In genomic region chr13:94066626-94067275, GRCm38 (mm10) we compare ENCODE assay signal across 22 mouse cellular contexts.
"Had no signal": no experiment of that assay in that cellular context is flagged by ENCODE, and none has a peak within 500 bp of the region (broad histone marks: within the 10 kb centered on the region; RNA-seq: fewer than 3 reads in every experiment).

No protein-coding gene starts in this region.

- H3K36me3 ChIP-seq: liver, embryonic 12.5 days; liver, embryonic 15.5 days; midbrain, embryonic 12.5 days; neural tube, embryonic 13.5 days; stomach, embryonic 15.5 days had no signal

- H3K27me3 ChIP-seq: lung, embryonic 15.5 days; stomach, embryonic 15.5 days had no signal

- H3K9ac ChIP-seq: limb, embryonic 13.5 days; liver, embryonic 12.5 days; liver, embryonic 15.5 days; lung, embryonic 15.5 days; midbrain, embryonic 12.5 days; neural tube, embryonic 13.5 days; stomach, embryonic 15.5 days had no signal

- H3K9me3 ChIP-seq: limb, embryonic 10.5 days; limb, embryonic 13.5 days; liver, embryonic 12.5 days; liver, embryonic 15.5 days; lung, embryonic 15.5 days; midbrain, embryonic 12.5 days; neural tube, embryonic 13.5 days; stomach, embryonic 15.5 days had no signal

- ATAC-seq: intestine, postnatal 0 days; liver, embryonic 12.5 days; midbrain, embryonic 16.5 days had no signal

- H3K27ac ChIP-seq: kidney, postnatal 0 days; layer of hippocampus, adult 2 months; liver, embryonic 12.5 days; liver, embryonic 15.5 days; lung, embryonic 15.5 days; midbrain, embryonic 12.5 days; neural tube, embryonic 13.5 days; stomach, embryonic 15.5 days had no signal

- DNase-seq: kidney, adult 2 months; layer of hippocampus, adult 9-11 months; liver; lung, adult 18-20 months; lung, postnatal 10 days; lung, postnatal 4 days; right cerebral cortex, postnatal 14 days; right cerebral cortex, postnatal 4 days; thymus, adult 18-20 months; thymus, postnatal 36 days had no signal

- H3K4me2 ChIP-seq: limb, embryonic 13.5 days; liver, embryonic 12.5 days; liver, embryonic 15.5 days; lung, embryonic 15.5 days; midbrain, embryonic 12.5 days; neural tube, embryonic 13.5 days; stomach, embryonic 15.5 days had no signal

- H3K4me3 ChIP-seq: layer of hippocampus, adult 2 months; limb, embryonic 10.5 days; limb, embryonic 13.5 days; liver, embryonic 12.5 days; liver, embryonic 15.5 days; lung, embryonic 15.5 days; midbrain, embryonic 12.5 days; neural tube, embryonic 13.5 days; stomach, embryonic 15.5 days had no signal
